Mouse (Mus musculus): ENCODE data around the gene Mex3d. TPM values are rescaled to one million over a fixed set of nuclear protein-coding genes. Genes with fewer than 3 reads are reported as not detected.

Gene Mex3d
- total RNA-seq (2023), result 1 to 10 TPM; 9.4 to 9.6 TPM

GRCm38 (mm10) chr10:80387522-80387959, at the start of gene Mex3d:
Mex3d (minus strand) TSS chr10:80387659.

GRCm38 (mm10) chr10:80433513-80434232, 46.2 kb upstream of the Mex3d start, which contains the start of gene Tcf3:
Tcf3 (minus strand) TSS chr10:80433647.

GRCm38 (mm10) chr10:80406684-80407501, 19.4 kb upstream of the Mex3d start, which contains the start of gene Uqcr11:
Uqcr11 (minus strand) TSS chr10:80406830.

GRCm38 (mm10) chr10:80399191-80399972, 11.9 kb upstream of the Mex3d start, which contains the start of gene Mbd3:
Mbd3 (minus strand) TSS chr10:80399550.

GRCm38 (mm10) chr10:80356001-80356682, 31.3 kb downstream of the Mex3d start, which contains the start of gene Plk5:
Plk5 (plus strand) TSS chr10:80356459.

GRCm38 (mm10) chr10:80348244-80348781, 39.1 kb downstream of the Mex3d start, which contains the start of gene Adamtsl5:
Adamtsl5 (minus strand) TSS chr10:80348412.

Other genes starting within 250 kb of the Mex3d start
- 100 to 1,000 TPM; 165 to 182 TPM for gene Atp5d, start 249.0 kb downstream of the Mex3d start, total RNA-seq (2023)
- gene Cbarp, start 246.8 kb downstream of the Mex3d start, total RNA-seq (2023), result 1 to 10 TPM; 3.7 to 4.5 TPM
- 100 to 1,000 TPM; 150 to 162 TPM for gene Midn, start 239.4 kb downstream of the Mex3d start, total RNA-seq (2023)
- gene Cirbp, start 221.7 kb downstream of the Mex3d start, total RNA-seq (2023), result 10 to 100 TPM; 46.0 to 76.6 TPM
- 10 to 100 TPM; 11.8 to 19.2 TPM for gene 1600002K03Rik, start 214.7 kb downstream of the Mex3d start, total RNA-seq (2023)
- gene Efna2, start 208.2 kb downstream of the Mex3d start, total RNA-seq (2023), result under 1 TPM; 0.24 to 0.49 TPM
- gene Mum1, start 161.2 kb downstream of the Mex3d start, total RNA-seq (2023), result 10 to 100 TPM; 36.1 to 46.4 TPM
- 10 to 100 TPM; 70.2 to 74.7 TPM for gene Ndufs7, start 138.5 kb downstream of the Mex3d start, total RNA-seq (2023)
- 10 to 100 TPM; 12.4 to 13.8 TPM for gene Gamt, start 126.6 kb downstream of the Mex3d start, total RNA-seq (2023)
- gene Dazap1, start 126.2 kb downstream of the Mex3d start, total RNA-seq (2023), result 10 to 100 TPM; 83.2 to 97.3 TPM
- gene Rps15, start 95.2 kb downstream of the Mex3d start, total RNA-seq (2023), result 1,000 to 10,000 TPM; 1,532 to 1,602 TPM
- under 1 TPM in 1 of 2 experiments, not detected in 1; 0.06 TPM for gene Apc2, start 91.7 kb downstream of the Mex3d start, total RNA-seq (2023)
- 10 to 100 TPM; 26.6 to 30.0 TPM for gene 2310011J03Rik, start 67.1 kb downstream of the Mex3d start, total RNA-seq (2023)
- not detected for gene Pcsk4, start 58.2 kb downstream of the Mex3d start, total RNA-seq (2023)
- gene Reep6, start 57.7 kb downstream of the Mex3d start, total RNA-seq (2023), result not detected
- gene Adamtsl5, start 39.2 kb downstream of the Mex3d start, total RNA-seq (2023), result under 1 TPM; 0.63 to 0.64 TPM
- not detected for gene Plk5, start 31.2 kb downstream of the Mex3d start, total RNA-seq (2023)
- gene Mbd3, start 11.9 kb upstream of the Mex3d start, total RNA-seq (2023), result 10 to 100 TPM; 51.5 to 54.6 TPM
- 10 to 100 TPM; 87.0 to 91.8 TPM for gene Uqcr11, start 19.2 kb upstream of the Mex3d start, total RNA-seq (2023)
- gene Tcf3, start 46.0 kb upstream of the Mex3d start, total RNA-seq (2023), result 10 to 100 TPM; 45.8 to 51.3 TPM
- gene Onecut3, start 107.2 kb upstream of the Mex3d start, total RNA-seq (2023), result not detected
- not detected for gene Atp8b3, start 151.5 kb upstream of the Mex3d start, total RNA-seq (2023)
- 100 to 1,000 TPM in 1 of 2 experiments, 10 to 100 TPM in 1; 98.6 to 111 TPM for gene Rexo1, start 173.9 kb upstream of the Mex3d start, total RNA-seq (2023)
- 10 to 100 TPM; 16.0 to 17.2 TPM for gene Klf16, start 189.7 kb upstream of the Mex3d start, total RNA-seq (2023)
- 10 to 100 TPM; 52.1 to 54.2 TPM for gene Abhd17a, start 202.7 kb upstream of the Mex3d start, total RNA-seq (2023)
- gene Scamp4, start 215.2 kb upstream of the Mex3d start, total RNA-seq (2023), result 10 to 100 TPM; 27.5 to 33.1 TPM
- 1 to 10 TPM; 6.9 to 8.3 TPM for gene Adat3, start 215.2 kb upstream of the Mex3d start, total RNA-seq (2023)
- gene Gm49322, start 218.4 kb upstream of the Mex3d start, total RNA-seq (2023), result 1 to 10 TPM; 1.5 to 2.0 TPM
- gene Csnk1g2, start 235.2 kb upstream of the Mex3d start, total RNA-seq (2023), result 100 to 1,000 TPM; 111 TPM